Mouse (Mus musculus): ENCODE measurements around the gene Dtd1. TPM values are rescaled to one million over a fixed set of nuclear protein-coding genes. Genes with fewer than 3 reads are reported as not detected.

Gene Dtd1
- polyA plus RNA-seq, 1 experiment from 2014 or later, result 31.2 TPM

- Histone ChIP-seq H3K4me1 (replicated peaks) (peaks cover 9% of the 10 kb centered on the region), H3K36me3 (0 out of 2 replicates have a peak, but pooled peaks cover 3% of the 10 kb centered on the region), H3K27ac (ENCODE audit: poor library complexity, severe bottlenecking) (no peak overlapping the region), H3K4me2 (no peak overlapping the region), H3K27me3 (replicated peaks) (no peaks in the 10 kb centered on the region), H3K9me3 (replicated peaks) (peaks cover 5% of the 10 kb centered on the region; the same call in 1 of the 2 replicates), H3K9ac (no peak overlapping the region), H3K4me3 (no peak overlapping the region)
- no peak for ATAC-seq (ENCODE audit: insufficient number of reproducible peaks, low FRiP score)
- WGBS, result 78% methylated on average over 3 of the region's 3 CpGs
Observed at GRCm38 (mm10) chr2:144768375-144769117, 168.8 kb downstream of the Dtd1 start.

DNA sequence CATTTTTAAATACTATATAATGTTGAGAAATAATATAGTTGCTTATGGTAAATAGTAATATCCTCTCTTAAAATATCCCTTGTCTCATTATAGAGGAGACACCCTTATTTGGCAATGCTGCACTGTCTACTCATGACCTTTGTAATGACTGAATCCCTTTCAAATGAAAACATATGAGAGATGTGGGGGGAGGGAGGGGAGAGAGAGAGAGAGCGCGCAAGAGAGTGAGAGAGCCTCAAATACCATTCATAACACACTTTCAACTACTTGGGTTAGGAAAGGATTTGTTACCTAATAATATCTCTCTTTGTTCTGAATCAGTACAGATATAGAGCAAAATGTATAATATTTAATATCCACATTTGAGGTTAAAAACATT lies 169.4 kb downstream of the Dtd1 start:
- H3K27me3 ChIP-seq (replicated peaks), result no peaks in the 10 kb centered on the region
- WGBS, result 56% methylated on average over 2 of the region's 2 CpGs
- H3K4me3 ChIP-seq, result no peak overlapping the region
- H3K4me2 ChIP-seq, result no peak overlapping the region
- H3K9me3 ChIP-seq (replicated peaks), result peaks cover 5% of the 10 kb centered on the region; the same call in 1 of the 2 replicates
- H3K9ac ChIP-seq, result no peak overlapping the region
- H3K4me1 ChIP-seq (replicated peaks), result peaks cover 9% of the 10 kb centered on the region
- ATAC-seq (ENCODE audit: insufficient number of reproducible peaks, low FRiP score), result no peak
- 0 out of 2 replicates have a peak, but pooled peaks cover 3% of the 10 kb centered on the region for H3K36me3 ChIP-seq
- H3K27ac ChIP-seq (ENCODE audit: poor library complexity, severe bottlenecking), result no peak overlapping the region

GRCm38 (mm10) chr2:144769556-144769955 lies 169.9 kb downstream of the Dtd1 start:
- H3K4me2 ChIP-seq, result no peak overlapping the region
- no peaks in the 10 kb centered on the region for H3K27me3 ChIP-seq (replicated peaks)
- no peak for ATAC-seq (ENCODE audit: insufficient number of reproducible peaks, low FRiP score)
- WGBS, result 41% methylated on average over 3 of the region's 3 CpGs
- H3K36me3 ChIP-seq, result 0 out of 2 replicates have a peak, but pooled peaks cover 3% of the 10 kb centered on the region
- H3K27ac ChIP-seq (ENCODE audit: poor library complexity, severe bottlenecking), result no peak overlapping the region
- H3K4me3 ChIP-seq, result no peak overlapping the region
- peaks cover 5% of the 10 kb centered on the region; the same call in 1 of the 2 replicates for H3K9me3 ChIP-seq (replicated peaks)
- peaks cover 9% of the 10 kb centered on the region for H3K4me1 ChIP-seq (replicated peaks)
- H3K9ac ChIP-seq, result no peak overlapping the region

DNA sequence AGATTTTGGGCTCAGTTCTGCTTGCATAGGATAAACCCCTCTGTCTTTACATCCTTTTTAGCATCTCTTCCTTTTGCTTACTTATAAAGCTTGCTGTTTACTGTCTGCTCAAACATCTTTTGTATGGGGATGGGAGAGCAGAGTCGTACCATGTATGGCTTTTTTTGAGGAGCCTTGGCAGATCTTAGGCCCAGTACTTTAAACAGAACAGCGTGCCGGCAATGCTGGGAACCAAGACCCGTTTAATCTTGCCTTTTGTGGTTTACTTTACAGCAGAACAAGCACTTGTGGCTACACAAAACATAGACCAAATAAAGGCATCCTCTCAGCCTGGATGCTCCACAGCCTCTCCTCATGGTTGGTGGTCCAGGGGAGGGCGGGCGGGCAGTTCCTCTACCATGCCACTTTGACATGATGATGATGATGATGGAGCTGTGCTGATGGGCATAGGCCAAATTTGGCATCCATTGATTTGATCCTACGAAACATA lies 170.8 kb downstream of the Dtd1 start:
- Histone ChIP-seq H3K9ac (no peak overlapping the region), H3K4me1 (replicated peaks) (peaks cover 9% of the 10 kb centered on the region), H3K27me3 (replicated peaks) (no peaks in the 10 kb centered on the region), H3K36me3 (0 out of 2 replicates have a peak, but pooled peaks cover 3% of the 10 kb centered on the region), H3K27ac (ENCODE audit: poor library complexity, severe bottlenecking) (no peak overlapping the region), H3K4me2 (no peak overlapping the region), H3K4me3 (no peak overlapping the region), H3K9me3 (replicated peaks) (peaks cover 5% of the 10 kb centered on the region; the same call in 1 of the 2 replicates)
- WGBS, result 87% methylated on average over 7 of the region's 7 CpGs
- no peak for ATAC-seq (ENCODE audit: insufficient number of reproducible peaks, low FRiP score)

- H3K9ac ChIP-seq, result no peak overlapping the region
- no peak overlapping the region for H3K27ac ChIP-seq (ENCODE audit: poor library complexity, severe bottlenecking)
- H3K9me3 ChIP-seq (replicated peaks), result no peaks in the 10 kb centered on the region
- H3K27me3 ChIP-seq (replicated peaks), result no peaks in the 10 kb centered on the region
- no peak overlapping the region for H3K4me3 ChIP-seq
- no peaks in the 10 kb centered on the region for H3K36me3 ChIP-seq
- ATAC-seq (ENCODE audit: insufficient number of reproducible peaks, low FRiP score), result no peak
- H3K4me1 ChIP-seq (replicated peaks), result peaks cover 9% of the 10 kb centered on the region
- no peak overlapping the region for H3K4me2 ChIP-seq
- 75% methylated on average over 4 of the region's 4 CpGs for WGBS
Observed at GRCm38 (mm10) chr2:144771841-144772240, 172.1 kb downstream of the Dtd1 start.

GRCm38 (mm10) chr2:144774636-144775160 lies 175.0 kb downstream of the Dtd1 start:
- no peak overlapping the region for H3K27ac ChIP-seq (ENCODE audit: poor library complexity, severe bottlenecking)
- no peaks in the 10 kb centered on the region for H3K36me3 ChIP-seq
- no peak overlapping the region for H3K4me3 ChIP-seq
- H3K4me1 ChIP-seq (replicated peaks), result peaks cover 2% of the 10 kb centered on the region
- H3K27me3 ChIP-seq (replicated peaks), result no peaks in the 10 kb centered on the region
- H3K9me3 ChIP-seq (replicated peaks), result no peaks in the 10 kb centered on the region
- no peak for ATAC-seq (ENCODE audit: insufficient number of reproducible peaks, low FRiP score)
- WGBS, result 54% methylated on average over 8 of the region's 8 CpGs
- H3K9ac ChIP-seq, result no peak overlapping the region
- H3K4me2 ChIP-seq, result no peak overlapping the region

- WGBS, result 81% methylated on average over 4 of the region's 4 CpGs
- no peaks in the 10 kb centered on the region for H3K36me3 ChIP-seq
- no peak overlapping the region for H3K27ac ChIP-seq (ENCODE audit: poor library complexity, severe bottlenecking)
- H3K4me3 ChIP-seq, result no peak overlapping the region
- no peak overlapping the region for H3K4me2 ChIP-seq
- H3K9me3 ChIP-seq (replicated peaks), result no peaks in the 10 kb centered on the region
- no peaks in the 10 kb centered on the region for H3K27me3 ChIP-seq (replicated peaks)
- no peak for ATAC-seq (ENCODE audit: insufficient number of reproducible peaks, low FRiP score)
- H3K9ac ChIP-seq, result no peak overlapping the region
- no peaks in the 10 kb centered on the region for H3K4me1 ChIP-seq (replicated peaks)
Observed at GRCm38 (mm10) chr2:144775626-144776025, 175.9 kb downstream of the Dtd1 start.

GRCm38 (mm10) chr2:144779263-144779662 lies 179.6 kb downstream of the Dtd1 start:
- no peak for ATAC-seq (ENCODE audit: insufficient number of reproducible peaks, low FRiP score)
- WGBS, result 89% methylated on average over 7 of the region's 7 CpGs
- no peak overlapping the region for H3K9ac ChIP-seq

DNA sequence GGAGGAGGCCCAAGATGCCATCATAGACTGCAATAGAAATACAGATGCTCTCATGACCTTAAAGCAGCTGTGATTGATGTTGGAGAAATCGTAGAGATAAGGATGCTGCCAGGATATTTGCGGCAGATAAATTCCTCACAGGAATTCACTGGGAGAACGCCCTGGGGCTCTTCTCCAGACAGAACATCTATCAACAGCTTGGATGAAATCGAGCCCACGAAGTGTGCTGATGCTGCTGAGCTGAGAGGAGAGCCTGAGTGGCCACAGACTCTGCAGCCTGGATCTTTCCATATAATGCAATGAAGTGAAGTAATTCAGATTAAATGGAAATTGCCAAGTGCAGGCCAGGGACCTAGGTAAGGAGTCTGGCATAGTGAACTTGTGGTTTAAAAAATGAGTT lies 181.0 kb downstream of the Dtd1 start:
- Histone ChIP-seq H3K4me3 (no peak overlapping the region), H3K27me3 (replicated peaks) (no peaks in the 10 kb centered on the region), H3K4me1 (replicated peaks) (no peaks in the 10 kb centered on the region), H3K36me3 (no peaks in the 10 kb centered on the region), H3K27ac (ENCODE audit: poor library complexity, severe bottlenecking) (no peak overlapping the region), H3K9ac (no peak overlapping the region), H3K4me2 (no peak overlapping the region), H3K9me3 (replicated peaks) (no peaks in the 10 kb centered on the region)
- no peak for ATAC-seq (ENCODE audit: insufficient number of reproducible peaks, low FRiP score)
- WGBS, result 17% methylated on average over 5 of the region's 5 CpGs

More at GRCm38 (mm10) chr2:144779263-144779662, 179.6 kb downstream of the Dtd1 start:
- Histone ChIP-seq H3K36me3 (no peaks in the 10 kb centered on the region), H3K4me3 (no peak overlapping the region), H3K4me2 (no peak overlapping the region), H3K9me3 (replicated peaks) (no peaks in the 10 kb centered on the region), H3K27me3 (replicated peaks) (no peaks in the 10 kb centered on the region), H3K27ac (ENCODE audit: poor library complexity, severe bottlenecking) (no peak overlapping the region), H3K4me1 (replicated peaks) (no peaks in the 10 kb centered on the region)

GRCm38 (mm10) chr2:144781871-144782270 lies 182.2 kb downstream of the Dtd1 start:
- ATAC-seq (ENCODE audit: insufficient number of reproducible peaks, low FRiP score), result no peak
- H3K27me3 ChIP-seq (replicated peaks), result no peaks in the 10 kb centered on the region
- H3K9ac ChIP-seq, result no peak overlapping the region
- H3K4me1 ChIP-seq (replicated peaks), result no peaks in the 10 kb centered on the region
- no peak overlapping the region for H3K27ac ChIP-seq (ENCODE audit: poor library complexity, severe bottlenecking)
- H3K4me2 ChIP-seq, result no peak overlapping the region
- no peaks in the 10 kb centered on the region for H3K36me3 ChIP-seq
- WGBS, result 60% methylated on average over 3 of the region's 3 CpGs
- H3K9me3 ChIP-seq (replicated peaks), result no peaks in the 10 kb centered on the region
- no peak overlapping the region for H3K4me3 ChIP-seq

DNA sequence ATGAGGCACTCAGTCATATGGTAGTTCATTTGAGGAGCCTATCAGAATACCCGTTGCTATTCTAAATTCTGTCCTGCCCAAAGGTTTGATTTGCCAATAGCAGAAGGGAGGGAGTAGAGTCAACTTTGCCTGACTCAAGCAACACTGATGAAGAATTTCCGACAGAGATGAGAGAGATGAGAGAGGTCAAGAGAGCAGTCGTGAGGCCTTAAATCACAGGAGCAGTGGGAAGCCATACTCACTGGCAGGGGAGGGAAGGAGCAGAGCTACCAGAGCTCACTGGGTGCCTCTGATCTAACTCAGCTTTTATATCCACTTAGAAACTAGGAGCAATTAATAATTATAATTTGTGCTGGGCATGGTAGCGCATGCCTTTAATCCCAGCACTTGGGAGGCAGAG lies 182.8 kb downstream of the Dtd1 start:
- no peak for ATAC-seq (ENCODE audit: insufficient number of reproducible peaks, low FRiP score)
- Histone ChIP-seq H3K9me3 (replicated peaks) (no peaks in the 10 kb centered on the region), H3K36me3 (no peaks in the 10 kb centered on the region), H3K4me3 (no peak overlapping the region), H3K27ac (ENCODE audit: poor library complexity, severe bottlenecking) (no peak overlapping the region), H3K27me3 (replicated peaks) (no peaks in the 10 kb centered on the region), H3K4me1 (replicated peaks) (no peaks in the 10 kb centered on the region), H3K9ac (no peak overlapping the region), H3K4me2 (no peak overlapping the region)
- WGBS, result 60% methylated on average over 4 of the region's 4 CpGs

All from heart, embryonic 12.5 days (tissue).